Mouse (Mus musculus) ES-E14 (cell line): ENCODE measurements around the gene Atp1b4. TPM values are rescaled to one million over a fixed set of nuclear protein-coding genes. Genes with fewer than 3 reads are reported as not detected.

Experiments used
- DNase-seq: peaks from one replicate; pipeline ENCODE4 v3.0.0-alpha.2; 2013; ENCODE audit warnings: low read depth, low spot score
- H3K27ac ChIP-seq: 2 replicates; pipeline ENCODE4 v1.5.1; 2012; ENCODE audit warnings: low read depth, mild to moderate bottlenecking, low read length, moderate library complexity, mixed read lengths; ENCODE audit not compliant: poor library complexity, insufficient read depth, severe bottlenecking
- H3K36me3 ChIP-seq: 2 replicates; pipeline ENCODE4 v1.6.1; 2012; ENCODE audit warnings: mild to moderate bottlenecking, low read length, moderate library complexity, mixed read lengths; ENCODE audit not compliant: control insufficient read depth, poor library complexity, insufficient read depth, severe bottlenecking
- H3K4me1 ChIP-seq, 2 experiments: fragments of 150-350 bp in 1 of 2; sonication (generic) in 1 of 2; 2 replicates each; pipeline ENCODE4 v1.6.1; 2012; ENCODE audit warnings: low read length in 2 of 2, mild to moderate bottlenecking in 1 of 2, mixed read lengths in 1 of 2; ENCODE audit not compliant: control insufficient read depth in 2 of 2, insufficient read depth in 2 of 2, poor library complexity in 1 of 2
- H3K4me3 ChIP-seq, 2 experiments: fragments of 150-350 bp in 1 of 2; sonication (generic) in 1 of 2; 2 replicates each; pipeline ENCODE4 v1.5.1; 2012; ENCODE audit warnings: low read length in 2 of 2, low read depth in 1 of 2, mild to moderate bottlenecking in 1 of 2, mixed read lengths in 1 of 2; ENCODE audit not compliant: insufficient read depth in 1 of 2, poor library complexity in 1 of 2, severe bottlenecking in 1 of 2
- H3K9ac ChIP-seq: 2 replicates; pipeline ENCODE4 v1.6.1; 2012; ENCODE audit warnings: low read depth, mild to moderate bottlenecking, low read length, mixed read lengths; ENCODE audit not compliant: poor library complexity, insufficient read depth, severe bottlenecking
- H3K9me3 ChIP-seq: fragments of 150-350 bp; sonication (generic); 2 replicates; pipeline ENCODE4 v1.6.1; 2012; ENCODE audit warnings: low read depth, mild to moderate bottlenecking, low read length; ENCODE audit not compliant: control insufficient read depth, insufficient read depth
- CHD2 ChIP-seq: IDR thresholded peaks from 2 replicates; pipeline ENCODE4 v1.6.1; 2014; ENCODE audit warnings: mild to moderate bottlenecking, low read depth, low read length, inconsistent platforms
- HCFC1 ChIP-seq: IDR thresholded peaks from 2 replicates; pipeline ENCODE4 v1.6.1; 2012; ENCODE audit warnings: low read length, inconsistent platforms, borderline replicate concordance; ENCODE audit not compliant: insufficient read depth
- MAFK ChIP-seq: IDR thresholded peaks from 2 replicates; pipeline ENCODE4 v1.6.1; 2014; ENCODE audit warnings: mild to moderate bottlenecking, low read depth, low read length, inconsistent platforms; ENCODE audit not compliant: insufficient read depth
- ZC3H11A ChIP-seq: IDR thresholded peaks from 2 replicates; pipeline ENCODE4 v1.6.1; 2012; ENCODE audit warnings: low read depth, mild to moderate bottlenecking, inconsistent platforms, low read length, borderline replicate concordance
- ZNF384 ChIP-seq: IDR thresholded peaks from 2 replicates; pipeline ENCODE4 v1.6.1; 2012; ENCODE audit warnings: low read depth, low read length, inconsistent platforms
- in situ Hi-C, 2 experiments: fragments of 600-800 bp; cut with MboI; formaldehyde crosslinking; loops; one replicate each; pipeline ENCODE4 v1.15.1; 2025; ENCODE audit warnings: low sequenced_read_pairs in 2 of 2, inconsistent platforms in 1 of 2; ENCODE audit not compliant: unreplicated experiment in 2 of 2
- total RNA-seq: library from RNA; depleted of rRNA; stranded (reverse); fragments of 300-350 nt; gene quantifications from 2 replicates; pipeline ENCODE4 v1.2.3, GENCODE M21; 2012; rRNA removed

The Atp1b4 gene
- not detected in 2 replicates for total RNA-seq

DNA sequence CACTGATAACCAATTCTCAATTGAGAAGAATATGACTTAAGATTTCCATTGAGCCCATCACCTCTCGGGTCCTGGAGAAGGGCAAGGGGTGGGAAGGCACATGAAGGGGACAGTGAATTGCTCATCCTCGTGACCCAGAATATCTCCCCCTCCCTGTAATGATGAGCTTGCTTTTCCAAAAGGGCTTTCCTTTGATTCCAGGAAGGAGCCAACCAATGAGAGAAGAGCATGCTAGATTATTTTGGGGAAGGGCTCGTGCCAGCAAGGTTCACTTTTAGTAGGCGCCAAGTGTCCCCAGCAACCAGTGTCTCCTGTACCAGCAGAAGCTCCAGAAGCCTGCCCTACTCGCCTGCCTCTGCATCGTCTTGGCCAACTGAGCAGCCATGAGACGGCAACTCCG lies at the start of gene Atp1b4:
Atp1b4 (plus strand) TSS at position 301 of the 400 bp plus-strand sequence.
- in situ Hi-C loops: no loop called here
- DNase-seq: no peak
- Histone ChIP-seq H3K9ac (no peak within 1 kb of the TSS), H3K27ac (no peak within 1 kb of the TSS), H3K36me3 (no peaks in the 10 kb centered on the region), H3K9me3 (no peaks in the 10 kb centered on the region), H3K4me1 (no peaks in the 10 kb centered on the region), H3K4me3 (no peak within 1 kb of the TSS)
- TF ChIP-seq ZNF384 (no peak), ZC3H11A (no peak), CHD2 (no peak), MAFK (no peak), HCFC1 (no peak)

DNA sequence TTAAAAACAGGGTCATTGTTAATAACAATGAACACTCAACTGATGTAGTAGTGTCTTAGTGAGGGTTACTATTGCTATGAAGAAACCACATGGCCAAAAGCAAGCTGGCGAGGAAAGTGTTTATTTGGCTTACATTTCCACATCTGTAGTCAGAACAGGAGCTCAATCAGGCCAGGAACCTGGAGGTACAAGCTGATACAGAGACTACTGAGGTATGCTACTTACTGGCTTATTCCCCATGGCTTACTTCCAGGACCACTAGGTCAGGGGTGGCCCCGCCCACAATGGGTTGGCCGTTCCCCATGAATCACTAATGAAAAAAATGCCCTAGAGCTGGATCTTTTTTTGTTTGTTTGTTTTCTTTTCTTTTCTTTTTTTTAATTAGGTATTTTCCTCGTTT lies 7.4 kb upstream of the Atp1b4 start:
- Histone ChIP-seq H3K36me3 (no peaks in the 10 kb centered on the region), H3K9ac (no peak overlapping the region), H3K9me3 (no peaks in the 10 kb centered on the region), H3K4me1 (no peaks in the 10 kb centered on the region), H3K27ac (no peak overlapping the region), H3K4me3 (no peak overlapping the region)
- DNase-seq: no peak
- TF ChIP-seq HCFC1 (no peak), MAFK (no peak), ZNF384 (no peak), CHD2 (no peak)
- in situ Hi-C loops: no loop called here

DNA sequence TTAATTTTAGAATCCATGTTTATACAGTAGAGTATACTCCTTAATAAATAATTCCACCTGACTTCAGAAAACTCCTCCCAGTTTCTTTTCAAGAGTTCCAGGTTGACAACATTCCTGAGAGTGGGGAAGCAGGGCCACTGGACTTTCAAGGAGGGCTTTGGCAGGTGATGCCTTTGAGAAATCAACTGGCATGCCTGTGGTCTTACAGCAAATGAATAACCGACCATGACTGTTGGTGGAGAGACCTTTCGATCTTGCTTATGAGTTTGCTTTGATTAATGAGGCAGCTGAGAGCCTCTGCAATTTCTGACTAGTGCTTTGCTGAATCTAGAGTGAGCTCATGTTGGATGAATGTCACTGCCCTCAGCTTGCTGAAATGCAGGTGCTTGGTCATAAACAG lies 4.9 kb upstream of the Atp1b4 start:
- H3K9ac ChIP-seq: no peak overlapping the region
- in situ Hi-C loops: no loop called here
- no peaks in the 10 kb centered on the region for H3K4me1 ChIP-seq
- no peaks in the 10 kb centered on the region for H3K9me3 ChIP-seq
- no peaks in the 10 kb centered on the region for H3K36me3 ChIP-seq
- no peak overlapping the region for H3K27ac ChIP-seq
- DNase-seq: no peak
- no peak overlapping the region for H3K4me3 ChIP-seq
- TF ChIP-seq MAFK (no peak), CHD2 (no peak), ZNF384 (no peak), ZC3H11A (no peak), HCFC1 (no peak)

DNA sequence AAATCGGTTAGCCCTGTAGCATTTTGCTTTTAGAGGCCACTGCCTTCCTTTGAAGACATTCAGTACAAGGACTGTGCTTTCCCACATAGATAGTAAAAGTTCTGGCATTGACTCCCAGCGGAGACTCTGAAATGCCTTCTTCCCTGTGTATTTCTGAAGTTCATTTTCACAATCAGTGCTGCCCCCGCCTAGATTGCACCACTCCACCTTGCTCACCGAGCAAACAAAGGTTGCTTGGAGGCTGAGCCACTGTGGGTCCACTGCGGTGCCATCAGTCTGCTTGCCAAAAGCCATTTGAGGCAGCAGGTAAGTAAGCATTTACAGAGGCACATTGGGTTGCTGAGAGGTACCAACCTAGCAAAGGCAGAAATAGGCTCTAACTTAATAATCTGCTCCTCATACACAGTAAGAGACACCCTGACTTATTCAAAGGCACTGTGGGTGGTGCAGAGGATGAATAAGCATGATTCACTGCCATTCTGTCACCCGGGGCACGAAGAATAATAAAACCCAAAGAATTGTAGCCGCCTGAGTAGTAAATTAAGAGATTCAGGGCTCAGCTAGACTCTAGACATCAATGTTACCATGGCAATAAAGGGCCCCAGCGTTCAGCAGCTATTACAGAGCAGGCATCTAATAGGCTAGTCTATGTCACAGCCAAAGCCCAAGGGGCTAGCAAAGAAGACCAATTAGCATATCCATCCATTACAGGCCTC lies 2.9 kb upstream of the Atp1b4 start:
- no peaks in the 10 kb centered on the region for H3K4me1 ChIP-seq
- no peaks in the 10 kb centered on the region for H3K9me3 ChIP-seq
- TF ChIP-seq MAFK: no peak
- TF ChIP-seq ZNF384: no peak
- no peak for TF ChIP-seq HCFC1
- TF ChIP-seq CHD2: no peak
- TF ChIP-seq ZC3H11A: no peak
- H3K4me3 ChIP-seq: no peak overlapping the region
- DNase-seq: no peak
- no peaks in the 10 kb centered on the region for H3K36me3 ChIP-seq
- H3K9ac ChIP-seq: no peak overlapping the region
- in situ Hi-C loops: no loop called here
- H3K27ac ChIP-seq: no peak overlapping the region

DNA sequence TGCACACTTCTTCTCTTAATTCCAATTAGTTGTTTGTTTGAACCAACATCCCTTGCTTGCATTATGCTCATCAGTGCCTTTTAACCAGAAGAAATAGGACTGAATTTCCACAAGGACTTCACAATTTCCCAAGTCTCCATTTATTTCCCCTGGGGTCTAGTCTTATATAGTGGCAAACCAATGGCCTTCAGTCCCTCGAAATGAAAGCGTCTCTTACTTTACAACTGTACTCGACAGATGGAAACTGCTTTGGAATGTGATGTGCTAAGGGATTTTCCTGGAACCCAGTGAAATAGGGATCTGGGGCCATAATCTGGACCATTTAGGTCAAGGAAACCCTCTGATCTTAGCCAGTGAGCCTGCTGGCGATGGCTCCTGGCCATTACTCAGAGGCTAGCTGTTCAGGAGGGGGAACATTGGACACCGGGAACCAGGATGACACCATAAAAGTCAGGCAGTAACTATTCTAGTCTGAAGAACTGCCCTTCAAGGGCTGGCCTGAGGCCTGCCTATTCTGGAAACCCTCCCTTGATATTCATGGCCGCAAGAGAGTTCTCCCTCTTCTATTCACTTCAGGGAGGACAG lies 2.3 kb upstream of the Atp1b4 start:
- Histone ChIP-seq H3K36me3 (no peaks in the 10 kb centered on the region), H3K9ac (no peak overlapping the region), H3K4me1 (no peaks in the 10 kb centered on the region), H3K9me3 (no peaks in the 10 kb centered on the region), H3K27ac (no peak overlapping the region), H3K4me3 (no peak overlapping the region)
- no peak for DNase-seq
- TF ChIP-seq ZC3H11A (no peak), CHD2 (no peak), MAFK (no peak), ZNF384 (no peak), HCFC1 (no peak)
- in situ Hi-C loops: no loop called here
